8 mouse cellular contexts compared by ENCODE assay signal in the genomic region with DNA sequence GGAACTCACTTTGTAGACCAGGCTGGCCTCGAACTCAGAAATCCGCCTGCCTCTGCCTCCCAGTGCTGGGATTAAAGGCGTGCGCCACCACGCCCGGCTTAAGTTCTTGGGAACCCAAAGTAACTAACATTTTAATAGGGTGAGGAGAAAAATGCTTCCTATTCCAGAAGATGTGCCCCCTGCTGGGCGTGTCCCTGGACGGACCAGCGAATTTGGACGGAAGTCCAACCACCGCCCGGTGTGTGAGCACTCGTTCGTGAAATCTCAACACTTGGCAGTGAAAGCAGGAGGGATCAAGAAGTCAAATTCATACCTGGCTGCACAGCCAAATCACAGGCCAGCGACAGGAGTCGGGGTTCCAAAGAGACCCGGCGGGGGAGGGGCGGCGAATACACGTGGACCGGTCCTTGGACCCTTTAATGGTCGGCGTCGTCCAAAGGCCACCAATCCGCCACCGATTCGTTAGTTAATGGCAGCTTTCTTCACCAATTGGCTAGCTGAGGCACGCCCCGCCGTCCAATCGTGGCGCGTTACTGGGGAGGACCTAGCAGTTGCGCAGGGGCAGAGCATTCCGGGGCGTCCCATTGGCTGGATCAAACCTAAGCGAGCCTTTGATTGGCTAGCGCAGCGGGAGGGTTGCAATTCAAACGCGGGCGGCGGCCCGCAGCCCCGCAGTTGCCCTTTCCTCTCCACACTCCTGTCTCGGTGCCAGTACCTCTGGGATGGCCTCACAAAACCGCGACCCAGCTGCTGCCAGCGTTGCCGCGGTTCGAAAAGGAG. TPM values are rescaled to one million over a fixed set of nuclear protein-coding genes. Genes with fewer than 3 reads are reported as not detected.
DNase-seq lines count a peak whose midpoint lies in the region; ATAC-seq and TF ChIP-seq lines count a peak whose summit lies in the region.

Gene Ube2c (plus strand): TSS at position 641 of the 780 bp plus-strand sequence.

- intact Hi-C loops in heart, postnatal 10 days (cut with DNase I): no loop called here

- peak; percentile 100 for ATAC-seq in cerebellum, adult (ENCODE audit: insufficient number of reproducible peaks, low FRiP score, low TSS enrichment)
- peak; percentile 100 for ATAC-seq in forebrain, embryonic 13.5 days
- ATAC-seq in liver, postnatal 0 days: peak; percentile 98
- peak; percentile 100 for ATAC-seq in neural tube, embryonic 14.5 days (ENCODE audit: low read depth)

- TF ChIP-seq EP300 in ES-Bruce4 (IDR thresholded peaks at IDR 0.05; ENCODE audit: insufficient read depth, low read depth, low read length): no peak
- TF ChIP-seq EP300 in liver, postnatal 0 days (IDR thresholded peaks at IDR 0.05; ENCODE audit: low read depth): peak; percentile 70; the same call in 1 of the 2 replicates

- peaks cover 56% of the 10 kb centered on the region for H3K36me3 ChIP-seq in ES-Bruce4 (ENCODE audit: control insufficient read depth, insufficient read depth, low read length, poor library complexity, severe bottlenecking)
- H3K36me3 ChIP-seq in forebrain, embryonic 13.5 days (ENCODE audit: poor library complexity, severe bottlenecking): peaks cover 63% of the 10 kb centered on the region
- H3K36me3 ChIP-seq in liver, postnatal 0 days (replicated peaks; ENCODE audit: insufficient read depth, low read length): peaks cover 55% of the 10 kb centered on the region
- H3K36me3 ChIP-seq in neural tube, embryonic 14.5 days (ENCODE audit: control insufficient read depth, insufficient read depth, low read length): peaks cover 22% of the 10 kb centered on the region

- peak; percentile 2 for TF ChIP-seq CTCF in ES-Bruce4 (IDR thresholded peaks at IDR 0.05; ENCODE audit: low read depth, low read length)
- TF ChIP-seq CTCF in liver, postnatal 0 days (IDR thresholded peaks at IDR 0.05; ENCODE audit: low read depth): peak; percentile 46

- no peaks in the 10 kb centered on the region for H3K9me3 ChIP-seq in ES-Bruce4 (replicated peaks; ENCODE audit: control insufficient read depth, insufficient read depth, low read length, poor library complexity, severe bottlenecking)
- no peaks in the 10 kb centered on the region for H3K9me3 ChIP-seq in forebrain, embryonic 13.5 days (replicated peaks)
- H3K9me3 ChIP-seq in liver, postnatal 0 days (ENCODE audit: low read length): no peaks in the 10 kb centered on the region
- no peaks in the 10 kb centered on the region for H3K9me3 ChIP-seq in neural tube, embryonic 14.5 days (ENCODE audit: control insufficient read depth, low read length)

- H3K27me3 ChIP-seq in ES-Bruce4 (ENCODE audit: control insufficient read depth, insufficient read depth, low read length, poor library complexity, severe bottlenecking): no peaks in the 10 kb centered on the region
- no peaks in the 10 kb centered on the region for H3K27me3 ChIP-seq in forebrain, embryonic 13.5 days
- H3K27me3 ChIP-seq in liver, postnatal 0 days (ENCODE audit: insufficient read depth, low read length): no peaks in the 10 kb centered on the region
- no peaks in the 10 kb centered on the region for H3K27me3 ChIP-seq in neural tube, embryonic 14.5 days (ENCODE audit: control insufficient read depth, insufficient read depth, low read length)

- peak within 1 kb of the TSS; percentile 92 for H3K9ac ChIP-seq in ES-Bruce4 (ENCODE audit: low read depth, poor library complexity, severe bottlenecking)
- peak within 1 kb of the TSS; percentile 84 for H3K9ac ChIP-seq in forebrain, embryonic 13.5 days
- peak within 1 kb of the TSS; percentile 95 for H3K9ac ChIP-seq in liver, postnatal 0 days (replicated peaks)
- H3K9ac ChIP-seq in neural tube, embryonic 14.5 days (replicated peaks; ENCODE audit: low read depth, low read length): peak within 1 kb of the TSS; percentile 39; the same call in 1 of the 2 replicates

- peak within 1 kb of the TSS; percentile 52 for H3K27ac ChIP-seq in ES-Bruce4 (ENCODE audit: insufficient read depth, low read length)
- peak within 1 kb of the TSS; percentile 22; the same call in 1 of the 2 replicates for H3K27ac ChIP-seq in forebrain, embryonic 13.5 days
- H3K27ac ChIP-seq in liver, postnatal 0 days (ENCODE audit: low read depth): peak within 1 kb of the TSS; percentile 80
- no peak within 1 kb of the TSS for H3K27ac ChIP-seq in neural tube, embryonic 14.5 days (ENCODE audit: low read depth, low read length)

- peaks cover 3% of the 10 kb centered on the region for H3K4me1 ChIP-seq in ES-Bruce4 (ENCODE audit: control insufficient read depth, insufficient read depth, low read length)
- H3K4me1 ChIP-seq in forebrain, embryonic 13.5 days: peaks cover 26% of the 10 kb centered on the region
- peaks cover 27% of the 10 kb centered on the region for H3K4me1 ChIP-seq in liver, postnatal 0 days (ENCODE audit: insufficient read depth)
- peaks cover 12% of the 10 kb centered on the region for H3K4me1 ChIP-seq in neural tube, embryonic 14.5 days (ENCODE audit: control insufficient read depth, insufficient read depth, low read length)

- peak within 1 kb of the TSS; percentile 99 for H3K4me3 ChIP-seq in ES-Bruce4 (ENCODE audit: low read depth, low read length)
- peak within 1 kb of the TSS; percentile 90 for H3K4me3 ChIP-seq in forebrain, embryonic 13.5 days
- H3K4me3 ChIP-seq in liver, postnatal 0 days (ENCODE audit: low read depth, low read length): peak within 1 kb of the TSS; percentile 88
- peak within 1 kb of the TSS; percentile 67 for H3K4me3 ChIP-seq in neural tube, embryonic 14.5 days (ENCODE audit: low read depth, low read length)

- DNase-seq in heart, postnatal 10 days: peak; percentile 99 to 100
- DNase-seq in large intestine, adult 2 months (ENCODE audit: low read depth, low spot score): peak; percentile 96
- DNase-seq in liver, postnatal 0 days: peak; percentile 98
- peak; percentile 96 for DNase-seq in testis, postnatal 10 days (ENCODE audit: low spot score)

- peak; percentile 78 for TF ChIP-seq POLR2A in ES-Bruce4 (IDR thresholded peaks at IDR 0.05; ENCODE audit: insufficient read depth, low read length)

- peak within 1 kb of the TSS; percentile 94 for H3K4me2 ChIP-seq in forebrain, embryonic 13.5 days
- H3K4me2 ChIP-seq in liver, postnatal 0 days (ENCODE audit: low read depth, low read length): peak within 1 kb of the TSS; percentile 94
- peak within 1 kb of the TSS; percentile 95 for H3K4me2 ChIP-seq in neural tube, embryonic 14.5 days (ENCODE audit: low read depth, low read length)

- 2% methylated on average over 53 of the region's 53 CpGs for WGBS in forebrain, embryonic 13.5 days
- WGBS in large intestine, adult 2 months: 1% methylated on average over 53 of the region's 53 CpGs
- under 1% methylated on average over 51 of the region's 53 CpGs for WGBS in liver, postnatal 0 days (ENCODE audit: insufficient replicate concordance)
- WGBS in neural tube, embryonic 14.5 days: 3% methylated on average over 53 of the region's 53 CpGs

RNA-seq across cellular contexts. Expression of gene Ube2c, which starts in this region (rescaled TPM):
- 366 and 371 TPM in 2 replicates for polyA plus RNA-seq in ES-Bruce4 (2011; ENCODE audit: insufficient read depth, insufficient read length, low read depth, missing spikeins)
- polyA plus RNA-seq in forebrain, embryonic 13.5 days (2015; fragmentation: Nextera tagmentation; extraction: Ambion mirVana): 476 and 507 TPM in 2 replicates
- total RNA-seq in heart, postnatal 10 days (2021): 10 to 100 TPM; 31.7 to 32.5 TPM
- polyA plus RNA-seq in large intestine, adult 2 months (2012; rRNA removed): 154 and 183 TPM in 2 replicates
- polyA plus RNA-seq in liver, postnatal 0 days (2015; fragmentation: Nextera tagmentation; extraction: Ambion mirVana): 243 and 277 TPM in 2 replicates
- 30.6 and 38.9 TPM in 2 replicates for polyA plus RNA-seq in neural tube, embryonic 14.5 days (2014; fragmentation: Nextera tagmentation; extraction: Ambion mirVana)

Comparison
In these comparisons a context has a peak if more than half of its experiments do, and no peak if none do; other contexts are left out.
1. H3K9ac ChIP-seq: peak in every context shown above with its lines; median percentile 95 in liver, postnatal 0 days; 92 in ES-Bruce4; 84 in forebrain, embryonic 13.5 days; 39 in neural tube, embryonic 14.5 days.